Mouse (Mus musculus): ENCODE measurements around the gene Pdik1l.

- TF ChIP-seq POLR2A (IDR thresholded peaks at IDR 0.05; ENCODE audit: control insufficient read depth, extremely low read depth, insufficient read depth, low read length, poor library complexity) = no peak
- TF ChIP-seq CTCF (IDR thresholded peaks at IDR 0.05; ENCODE audit: borderline replicate concordance, control insufficient read depth, extremely low read depth, insufficient read depth, low read length, poor library complexity) = no peak
Observed at GRCm38 (mm10) chr4:134286226-134287167, 1.2 kb downstream of the Pdik1l start.
